Mouse (Mus musculus): ENCODE data around the gene Pax3. TPM values are rescaled to one million over a fixed set of nuclear protein-coding genes. Genes with fewer than 3 reads are reported as not detected.

Pax3 gene
- polyA plus RNA-seq, 1 experiment from 2014 or later = 82.3 TPM

Other genes starting within 250 kb of the Pax3 start
- gene Sgpp2, start 113.2 kb upstream of the Pax3 start, polyA plus RNA-seq (2015; fragmentation: Nextera tagmentation; extraction: Ambion mirVana) = 4.3 and 4.9 TPM in 2 replicates

Measured in embryonic facial prominence, embryonic 13.5 days (tissue).